Mouse (Mus musculus) C2C12 (cell line): ENCODE measurements around the gene Abca8b.

ENCODE experiments used
- CTCF ChIP-seq: IDR thresholded peaks from one replicate; pipeline ENCODE4 v1.5.1; 2011; ENCODE audit not compliant: control insufficient read depth, insufficient read depth, insufficient read length
- MAX ChIP-seq: IDR thresholded peaks from one replicate; pipeline ENCODE4 v1.6.1; 2011; ENCODE audit warnings: mild to moderate bottlenecking, control low read depth
- USF1 ChIP-seq: IDR thresholded peaks from one replicate; pipeline ENCODE4 v1.6.1; 2011; ENCODE audit warnings: low read depth, mild to moderate bottlenecking, control low read depth, moderate library complexity

GRCm38 (mm10) chr11:109907508-109907907 lies 88.1 kb downstream of the Abca8b start:
- TF ChIP-seq USF1 (no peak), CTCF (no peak), MAX (no peak)
